Mouse (Mus musculus) heart, embryonic 10.5 days (tissue): ENCODE measurements around the gene Cdc26. TPM values are rescaled to one million over a fixed set of nuclear protein-coding genes. Genes with fewer than 3 reads are reported as not detected.
A peak's percentile ranks its signal among the peaks of the same experiment; 100 is the strongest.

Experiments used
- DNase-seq: peaks from one replicate; pipeline ENCODE4 v3.0.0-alpha.2; 2017; ENCODE audit warnings: low spot score
- H3K27ac ChIP-seq: fragments of 300-500 bp; sonication (generic); 2 replicates; pipeline ENCODE4 v1.5.1; 2016; ENCODE audit warnings: mild to moderate bottlenecking
- H3K27me3 ChIP-seq: fragments of 300-500 bp; sonication (generic); 2 replicates; pipeline ENCODE4 v1.6.1; 2016; ENCODE audit warnings: mild to moderate bottlenecking; ENCODE audit not compliant: poor library complexity, insufficient read depth, severe bottlenecking
- H3K36me3 ChIP-seq: fragments of 300-500 bp; sonication (generic); 2 replicates; pipeline ENCODE4 v1.6.1; 2016; ENCODE audit warnings: mild to moderate bottlenecking, moderate library complexity
- H3K4me1 ChIP-seq: fragments of 300-500 bp; sonication (generic); 2 replicates; pipeline ENCODE4 v1.6.1; 2016; ENCODE audit warnings: mild to moderate bottlenecking
- H3K4me3 ChIP-seq: fragments of 300-500 bp; sonication (generic); 2 replicates; pipeline ENCODE4 v1.5.1; 2016; ENCODE audit warnings: mild to moderate bottlenecking, moderate library complexity
- H3K9me3 ChIP-seq: fragments of 300-500 bp; sonication (generic); 2 replicates; pipeline ENCODE4 v1.6.1; 2016; ENCODE audit warnings: mild to moderate bottlenecking, moderate library complexity
- WGBS: fragments of 180-500 bp; shearing (Covaris S2); methylation state at CpG from one replicate; pipeline ENCODE4 v1.1.7; 2016; 5-methylcytosine and 5-hydroxymethylcytosine counted together
- polyA plus RNA-seq: library from polyadenylated mRNA; unstranded; fragments of >200 nt; fragmentation: Nextera tagmentation; extraction: Ambion mirVana; gene quantifications from 2 replicates; pipeline ENCODE4 v1.2.1, GENCODE M21; 2016

Gene Cdc26
- 101 and 125 TPM in 2 replicates for polyA plus RNA-seq

- H3K36me3 ChIP-seq = peaks cover 41% of the 10 kb centered on the region
- under 1% methylated on average over 39 of the region's 39 CpGs for WGBS
These were observed at the start of gene Cdc26, which contains the start of gene Prpf4 for GRCm38 (mm10) chr4:62408601-62409282. Gene Cdc26 (minus strand): TSS chr4:62408642. Gene Prpf4 (plus strand): TSS chr4:62408797.

GRCm38 (mm10) chr4:62454995-62455394, 46.6 kb upstream of the Cdc26 start:
- Histone ChIP-seq H3K4me3 (no peak overlapping the region), H3K27ac (no peak overlapping the region), H3K9me3 (no peaks in the 10 kb centered on the region), H3K4me1 (no peaks in the 10 kb centered on the region), H3K36me3 (no peaks in the 10 kb centered on the region), H3K27me3 (no peaks in the 10 kb centered on the region)
- WGBS = 52% methylated on average over 5 of the region's 5 CpGs
- DNase-seq = no peak

More at GRCm38 (mm10) chr4:62408601-62409282, at the start of gene Cdc26, which contains the start of gene Prpf4:
- Histone ChIP-seq H3K27me3 (no peaks in the 10 kb centered on the region), H3K9me3 (no peaks in the 10 kb centered on the region), H3K4me3 (peak within 1 kb of the TSS; percentile 75), H3K27ac (peak within 1 kb of the TSS; percentile 92), H3K4me1 (peaks cover 12% of the 10 kb centered on the region)
- DNase-seq = peak; percentile 99

- Histone ChIP-seq H3K36me3 (no peaks in the 10 kb centered on the region), H3K27ac (no peak overlapping the region), H3K4me1 (no peaks in the 10 kb centered on the region), H3K9me3 (no peaks in the 10 kb centered on the region; the same call in 1 of the 2 replicates), H3K27me3 (no peaks in the 10 kb centered on the region), H3K4me3 (no peak overlapping the region)
- 66% methylated on average over 4 of the region's 4 CpGs for WGBS
- DNase-seq = no peak
These were observed 32.5 kb upstream of the Cdc26 start for GRCm38 (mm10) chr4:62440986-62441385.

GRCm38 (mm10) chr4:62440544-62440943, 32.1 kb upstream of the Cdc26 start:
- H3K27ac ChIP-seq = no peak overlapping the region
- 73% methylated on average over 4 of the region's 4 CpGs for WGBS
- H3K27me3 ChIP-seq = no peaks in the 10 kb centered on the region
- no peaks in the 10 kb centered on the region; the same call in 1 of the 2 replicates for H3K9me3 ChIP-seq
- no peaks in the 10 kb centered on the region for H3K4me1 ChIP-seq
- no peak overlapping the region for H3K4me3 ChIP-seq
- no peaks in the 10 kb centered on the region for H3K36me3 ChIP-seq
- no peak for DNase-seq

- DNase-seq = no peak
- Histone ChIP-seq H3K27me3 (no peaks in the 10 kb centered on the region), H3K36me3 (no peaks in the 10 kb centered on the region), H3K27ac (no peak overlapping the region), H3K4me1 (no peaks in the 10 kb centered on the region), H3K4me3 (no peak overlapping the region), H3K9me3 (no peaks in the 10 kb centered on the region; the same call in 1 of the 2 replicates)
- WGBS = 43% methylated on average over 4 of the region's 4 CpGs
These were observed 31.4 kb upstream of the Cdc26 start for GRCm38 (mm10) chr4:62439793-62440192.

GRCm38 (mm10) chr4:62437871-62438270, 29.4 kb upstream of the Cdc26 start:
- no peak overlapping the region for H3K27ac ChIP-seq
- H3K27me3 ChIP-seq = no peaks in the 10 kb centered on the region
- no peaks in the 10 kb centered on the region for H3K9me3 ChIP-seq
- no peak overlapping the region for H3K4me3 ChIP-seq
- H3K36me3 ChIP-seq = no peaks in the 10 kb centered on the region
- no peak for DNase-seq
- no peaks in the 10 kb centered on the region for H3K4me1 ChIP-seq
- 84% methylated on average over 7 of the region's 7 CpGs for WGBS

GRCm38 (mm10) chr4:62437256-62437778, 28.9 kb upstream of the Cdc26 start:
- no peak overlapping the region for H3K4me3 ChIP-seq
- no peaks in the 10 kb centered on the region for H3K4me1 ChIP-seq
- no peaks in the 10 kb centered on the region for H3K9me3 ChIP-seq
- no peak for DNase-seq
- H3K27me3 ChIP-seq = no peaks in the 10 kb centered on the region
- no peaks in the 10 kb centered on the region for H3K36me3 ChIP-seq
- H3K27ac ChIP-seq = no peak overlapping the region
- WGBS = 83% methylated on average over 3 of the region's 3 CpGs

- Histone ChIP-seq H3K27ac (no peak within 1 kb of the TSS), H3K4me3 (no peak within 1 kb of the TSS), H3K36me3 (no peaks in the 10 kb centered on the region), H3K9me3 (no peaks in the 10 kb centered on the region), H3K4me1 (no peaks in the 10 kb centered on the region), H3K27me3 (no peaks in the 10 kb centered on the region)
- no peak for DNase-seq
- 79% methylated on average over 6 of the region's 6 CpGs for WGBS
These were observed 26.6 kb upstream of the Cdc26 start, which contains the start of gene Rnf183 for GRCm38 (mm10) chr4:62435081-62435480. Gene Rnf183 (minus strand): TSS chr4:62435252.

- no peak for DNase-seq
- Histone ChIP-seq H3K4me3 (no peak overlapping the region), H3K9me3 (no peaks in the 10 kb centered on the region), H3K4me1 (no peaks in the 10 kb centered on the region), H3K27ac (no peak overlapping the region), H3K27me3 (0 out of 2 replicates have a peak, but pooled peaks cover under 1% of the 10 kb centered on the region), H3K36me3 (no peaks in the 10 kb centered on the region)
- WGBS = 74% methylated on average over 7 of the region's 7 CpGs
These were observed 25.8 kb upstream of the Cdc26 start for GRCm38 (mm10) chr4:62433939-62434870.

- 79% methylated on average over 4 of the region's 4 CpGs for WGBS
- H3K9me3 ChIP-seq = no peaks in the 10 kb centered on the region
These were observed 23.1 kb upstream of the Cdc26 start for GRCm38 (mm10) chr4:62431522-62431921.

GRCm38 (mm10) chr4:62430678-62431077, 22.2 kb upstream of the Cdc26 start:
- H3K27me3 ChIP-seq = peaks cover 8% of the 10 kb centered on the region; the same call in 1 of the 2 replicates
- H3K4me1 ChIP-seq = peaks cover 12% of the 10 kb centered on the region
- H3K4me3 ChIP-seq = no peak overlapping the region
- peaks cover 2% of the 10 kb centered on the region for H3K36me3 ChIP-seq
- no peak for DNase-seq
- H3K27ac ChIP-seq = no peak overlapping the region
- no peaks in the 10 kb centered on the region for H3K9me3 ChIP-seq

More at GRCm38 (mm10) chr4:62431522-62431921, 23.1 kb upstream of the Cdc26 start:
- no peak for DNase-seq
- no peak overlapping the region for H3K27ac ChIP-seq
- H3K36me3 ChIP-seq = no peaks in the 10 kb centered on the region
- peaks cover 12% of the 10 kb centered on the region for H3K4me1 ChIP-seq
- H3K27me3 ChIP-seq = peaks cover 8% of the 10 kb centered on the region; the same call in 1 of the 2 replicates
- H3K4me3 ChIP-seq = no peak overlapping the region

- WGBS = 86% methylated on average over 9 of the region's 9 CpGs
- Histone ChIP-seq H3K27ac (no peak overlapping the region), H3K4me1 (peaks cover 12% of the 10 kb centered on the region), H3K36me3 (peaks cover 13% of the 10 kb centered on the region), H3K9me3 (no peaks in the 10 kb centered on the region), H3K4me3 (no peak overlapping the region), H3K27me3 (peaks cover 8% of the 10 kb centered on the region; the same call in 1 of the 2 replicates)
- DNase-seq = no peak
These were observed 21.2 kb upstream of the Cdc26 start for GRCm38 (mm10) chr4:62429616-62430015.
